ENCODE assay signal across 1 mouse cellular context in the genomic region with DNA sequence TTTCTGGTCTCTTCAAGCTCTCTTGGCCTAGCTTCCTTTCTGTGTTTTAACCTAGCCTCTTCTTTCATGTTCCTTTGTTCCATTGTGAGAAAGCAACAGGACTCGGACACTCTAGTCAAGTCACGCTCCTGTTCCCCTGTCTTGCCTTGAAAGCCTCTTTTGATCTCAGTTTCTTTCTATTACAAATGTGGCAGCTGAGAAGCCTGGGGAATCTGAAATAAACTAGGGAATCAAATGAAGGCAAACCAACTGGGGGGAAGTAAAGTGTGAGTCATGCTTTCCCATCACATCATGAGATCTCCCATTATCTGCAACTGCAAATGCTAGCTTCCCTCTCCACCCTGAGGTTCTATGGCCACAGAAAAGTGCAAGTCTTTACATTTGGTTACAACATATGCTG.
A peak's percentile ranks its signal among the peaks of the same experiment; 100 is the strongest.
TF ChIP-seq lines count a peak whose summit lies in the region.

No protein-coding gene starts in this region.

TF ChIP-seq in MEL, 35 proteins besides CTCF, POLR2A, EP300 and RAD21 (continued from another document):
- TF ChIP-seq MYB (IDR thresholded peaks at IDR 0.05; ENCODE audit: low read depth, low read length) (no peak), NRF1 (IDR thresholded peaks at IDR 0.05; ENCODE audit: insufficient read depth, low read depth, low read length, poor library complexity, severe bottlenecking) (no peak), BHLHE40 (IDR thresholded peaks at IDR 0.05; ENCODE audit: borderline replicate concordance, low read depth, low read length) (no peak), RCOR1 (IDR thresholded peaks at IDR 0.05; ENCODE audit: low read depth, low read length) (peak; percentile 82)
